Mouse (Mus musculus) ovary, postnatal 14 days (tissue): ENCODE measurements around the gene Rnaset2a.
"Not testable (repeated sequence)": the region's sequence is repeated elsewhere in the genome, so short reads cannot be mapped to it uniquely, and the experiment has no call there.

Experiments used
- DNase-seq: peaks from one replicate; pipeline ENCODE4 v3.0.0; 2022; ENCODE audit warnings: low spot score

Gene Rnaset2a

GRCm38 (mm10) chr17:8138116-8138515 is 9.8 kb downstream of the Rnaset2a start:
- DNase-seq, result not testable (repeated sequence)

GRCm38 (mm10) chr17:8130849-8131248 is 17.0 kb downstream of the Rnaset2a start:
- not testable (repeated sequence) for DNase-seq

GRCm38 (mm10) chr17:8129578-8129977 is 18.3 kb downstream of the Rnaset2a start:
- DNase-seq, result not testable (repeated sequence)

DNA sequence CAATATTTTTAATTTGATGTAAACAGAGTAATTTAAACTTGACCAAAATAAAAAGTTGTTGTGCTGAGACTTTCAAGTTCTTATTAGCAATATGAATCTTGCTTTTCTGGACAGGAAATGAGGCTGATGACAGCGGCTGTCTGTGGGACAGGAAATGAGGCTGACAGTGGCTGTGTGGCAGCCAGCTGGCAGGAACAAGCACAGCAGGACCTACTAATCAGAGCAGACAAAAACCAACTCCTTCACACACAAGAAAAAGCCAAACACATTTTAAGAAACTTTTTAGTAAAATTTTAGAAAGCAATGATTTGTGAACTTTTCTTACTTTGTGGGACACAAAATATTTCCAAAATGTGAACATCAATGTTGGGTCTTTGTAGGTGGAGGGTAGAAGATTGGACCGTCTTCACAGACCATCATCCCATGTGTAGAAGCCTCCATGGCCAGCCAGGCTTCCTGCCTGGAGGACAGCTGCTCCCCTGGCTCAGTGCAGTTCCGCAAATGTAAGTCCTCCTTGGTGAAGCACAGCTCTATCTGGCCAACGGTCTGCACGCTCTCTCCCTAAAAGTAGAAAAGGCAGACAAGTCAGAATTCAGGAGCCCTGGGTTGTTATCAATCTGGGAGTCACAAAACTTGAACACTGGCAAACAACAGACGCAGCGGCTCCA is 19.4 kb downstream of the Rnaset2a start:
- not testable (repeated sequence) for DNase-seq

- not testable (repeated sequence) for DNase-seq
These were observed 23.3 kb downstream of the Rnaset2a start for GRCm38 (mm10) chr17:8124586-8124985.

DNA sequence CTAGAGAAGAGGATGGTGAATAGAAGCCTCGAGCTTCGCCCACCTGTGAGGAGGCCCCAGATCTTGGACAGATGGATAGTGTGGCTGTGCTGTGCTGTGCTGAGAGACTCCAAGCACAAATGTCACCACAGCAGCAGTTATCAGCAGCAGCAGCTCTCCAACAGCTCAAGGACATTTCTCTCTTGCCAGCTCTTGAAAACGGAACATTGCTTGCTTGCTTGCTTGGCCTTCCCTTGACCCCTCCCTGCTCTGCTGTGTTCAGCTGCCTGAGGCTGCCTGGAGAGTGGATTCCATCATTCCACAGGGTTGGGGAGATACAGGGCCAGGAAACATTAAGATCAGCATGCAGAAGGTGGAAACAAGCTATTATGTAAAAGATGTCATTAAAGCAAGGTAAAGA is 24.9 kb downstream of the Rnaset2a start:
- DNase-seq, result not testable (repeated sequence)

DNA sequence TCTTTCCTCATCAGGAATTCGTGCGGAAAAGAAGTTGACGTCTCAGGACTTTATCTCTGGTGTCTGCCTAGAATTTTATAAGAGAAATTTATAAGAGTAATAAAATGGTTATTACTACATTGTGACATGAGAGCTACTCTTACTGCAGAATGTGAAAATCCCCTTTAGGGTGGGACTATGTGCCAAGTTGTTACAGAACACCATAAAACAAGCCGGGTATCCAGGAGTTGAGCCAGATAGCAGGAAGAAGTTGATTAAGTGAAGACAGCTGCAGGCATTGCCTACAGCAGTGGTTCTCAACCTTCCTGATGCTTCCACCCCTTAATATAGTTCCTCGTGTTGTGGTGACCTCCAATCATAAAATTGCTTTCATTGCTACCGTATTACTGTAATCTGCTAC is 31.0 kb downstream of the Rnaset2a start:
- DNase-seq, result not testable (repeated sequence)

GRCm38 (mm10) chr17:8116378-8116777 is 31.5 kb downstream of the Rnaset2a start:
- DNase-seq, result not testable (repeated sequence)

GRCm38 (mm10) chr17:8112199-8112598 is 35.7 kb downstream of the Rnaset2a start:
- DNase-seq, result not testable (repeated sequence)

DNA sequence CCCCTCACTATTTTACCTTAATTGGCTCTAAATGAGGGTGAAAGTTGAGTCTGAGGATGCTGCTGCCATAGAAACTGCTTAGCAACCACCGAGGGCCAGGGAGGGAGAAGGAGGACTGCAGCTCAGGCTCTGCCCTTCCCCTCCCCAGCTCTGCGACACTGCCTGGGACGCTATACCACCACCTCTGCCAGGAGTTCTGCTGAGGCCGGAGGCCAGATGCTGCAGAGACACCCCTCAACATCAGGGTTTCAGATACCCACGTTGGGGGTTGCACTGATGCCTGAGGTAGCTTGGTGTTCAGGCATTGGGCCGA is 46.6 kb downstream of the Rnaset2a start:
- not testable (repeated sequence) for DNase-seq

- not testable (repeated sequence) for DNase-seq
These were observed 47.2 kb downstream of the Rnaset2a start for GRCm38 (mm10) chr17:8100405-8101296.

DNA sequence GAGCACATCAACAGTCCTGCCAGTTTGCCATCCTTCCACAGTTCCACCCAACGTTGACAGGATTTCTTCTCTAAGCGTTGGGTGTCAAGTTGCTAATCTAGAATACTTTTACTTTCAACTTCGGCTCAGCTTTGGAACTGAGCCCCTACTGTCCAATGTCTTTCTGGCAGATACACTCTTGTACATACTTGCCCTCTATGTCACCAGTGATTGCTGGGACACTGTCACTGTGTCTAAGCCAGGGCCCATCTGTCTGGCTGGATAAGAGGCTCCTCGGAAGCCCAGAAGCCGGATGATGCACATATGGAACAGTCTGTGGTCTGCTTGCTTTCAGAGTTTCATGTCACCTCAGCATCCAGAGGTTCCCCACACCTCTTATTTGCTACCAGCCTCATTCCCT is 51.7 kb downstream of the Rnaset2a start:
- DNase-seq, result not testable (repeated sequence)

GRCm38 (mm10) chr17:8095653-8096052 is 52.2 kb downstream of the Rnaset2a start:
- DNase-seq, result not testable (repeated sequence)

GRCm38 (mm10) chr17:8092537-8093526 is 55.1 kb downstream of the Rnaset2a start:
- not testable (repeated sequence) for DNase-seq

DNA sequence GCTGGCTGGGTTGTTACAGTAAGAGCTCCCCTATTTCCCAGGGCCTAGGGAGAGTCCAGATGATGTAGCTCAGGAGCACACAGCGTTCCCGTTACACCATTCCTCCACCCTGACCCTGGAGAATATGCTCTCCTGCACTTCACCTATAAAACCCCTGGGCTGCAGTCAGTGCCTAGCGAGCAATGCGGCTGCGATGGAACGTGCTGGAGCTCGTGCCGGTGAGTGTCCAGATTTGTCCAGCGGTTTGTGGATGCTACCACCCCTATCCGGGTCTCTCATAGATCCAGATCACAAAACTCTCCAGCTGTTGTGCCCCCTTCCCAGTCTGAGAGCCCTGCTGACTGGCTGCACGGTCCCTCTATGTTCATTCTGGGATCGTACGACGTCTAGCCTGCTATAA is 56.6 kb downstream of the Rnaset2a start:
- DNase-seq, result not testable (repeated sequence)

- DNase-seq, result not testable (repeated sequence)
These were observed 78.0 kb downstream of the Rnaset2a start for GRCm38 (mm10) chr17:8069847-8070246.
